Mouse (Mus musculus) intestine, embryonic 16.5 days (tissue): ENCODE measurements around the gene Gatd1. TPM values are rescaled to one million over a fixed set of nuclear protein-coding genes. Genes with fewer than 3 reads are reported as not detected.
A peak's percentile ranks its signal among the peaks of the same experiment; 100 is the strongest.

ENCODE experiments used
- ATAC-seq: fragments of 200-750 bp; cut with Nextera tagmentation; 2 replicates; pipeline ENCODE4 v1.8.0; 2017; ENCODE audit warnings: moderate TSS enrichment, moderate library complexity
- H3K27ac ChIP-seq: fragments of 300-500 bp; sonication (generic); 2 replicates; pipeline ENCODE4 v1.5.1; 2014; ENCODE audit warnings: mild to moderate bottlenecking, low read length
- H3K27me3 ChIP-seq: fragments of 300-500 bp; sonication (generic); replicated peaks from 2 replicates; pipeline ENCODE4 v1.6.1; 2014; ENCODE audit warnings: low read length, control low read depth, mixed read lengths; ENCODE audit not compliant: control insufficient read depth, insufficient read depth
- H3K36me3 ChIP-seq: fragments of 300-500 bp; sonication (generic); 2 replicates; pipeline ENCODE4 v1.6.1; 2014; ENCODE audit warnings: low read length, control low read depth; ENCODE audit not compliant: control insufficient read depth, insufficient read depth
- H3K4me1 ChIP-seq: fragments of 300-500 bp; sonication (generic); 2 replicates; pipeline ENCODE4 v1.6.1; 2014; ENCODE audit warnings: low read length, control low read depth, mixed read lengths; ENCODE audit not compliant: control insufficient read depth, insufficient read depth
- H3K4me2 ChIP-seq: fragments of 300-500 bp; sonication (generic); 2 replicates; pipeline ENCODE4 v1.6.1; 2014; ENCODE audit warnings: low read depth, low read length, control low read depth
- H3K4me3 ChIP-seq: fragments of 300-500 bp; sonication (generic); 2 replicates; pipeline ENCODE4 v1.5.1; 2014; ENCODE audit warnings: mild to moderate bottlenecking, low read length
- H3K9ac ChIP-seq: fragments of 300-500 bp; sonication (generic); 2 replicates; pipeline ENCODE4 v1.6.1; 2014; ENCODE audit warnings: low read depth, low read length
- H3K9me3 ChIP-seq: fragments of 300-500 bp; sonication (generic); 2 replicates; pipeline ENCODE4 v1.6.1; 2016; ENCODE audit warnings: low read length, control low read depth; ENCODE audit not compliant: control insufficient read depth
- WGBS: fragments of 180-500 bp; shearing (Covaris S2); extraction: QIAGEN DNeasy Blood & Tissue Kit; methylation state at CpG from one replicate; pipeline ENCODE4 v1.1.7; 2014; 5-methylcytosine and 5-hydroxymethylcytosine counted together
- polyA plus RNA-seq: library from polyadenylated mRNA; unstranded; fragments of >200 nt; fragmentation: Nextera tagmentation; extraction: Ambion mirVana; gene quantifications from 2 replicates; pipeline ENCODE4 v1.2.1, GENCODE M21; 2015

Gene Gatd1
- polyA plus RNA-seq, 1 experiment from 2014 or later: 47.5 TPM

DNA sequence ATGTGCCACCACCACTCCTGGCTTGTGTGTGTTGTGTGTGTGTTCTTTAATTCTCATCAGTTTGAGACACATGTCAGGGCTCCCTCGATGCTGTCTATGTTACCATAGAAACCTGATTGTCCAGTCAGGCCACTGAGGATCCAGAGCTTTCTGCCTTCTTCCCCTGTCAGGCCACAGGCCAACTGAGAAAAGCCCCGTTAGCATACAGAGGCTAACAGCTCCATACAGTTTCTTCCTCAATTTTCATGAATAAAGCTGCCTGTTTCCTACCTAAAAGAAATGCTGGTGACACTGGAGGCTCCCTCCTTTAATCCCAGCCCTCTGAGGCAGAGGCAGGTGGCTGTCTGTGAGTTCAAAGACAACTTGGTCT is 22.6 kb upstream of the Gatd1 start:
- Histone ChIP-seq H3K4me3 (peak overlapping the region; percentile 75), H3K9ac (peak overlapping the region; percentile 85), H3K9me3 (no peaks in the 10 kb centered on the region), H3K27ac (peak overlapping the region; percentile 43), H3K4me1 (peaks cover 31% of the 10 kb centered on the region), H3K4me2 (peak overlapping the region; percentile 94), H3K27me3 (no peaks in the 10 kb centered on the region), H3K36me3 (peaks cover 15% of the 10 kb centered on the region)
- ATAC-seq: no peak
- 48% methylated on average over 2 of the region's 2 CpGs for WGBS

DNA sequence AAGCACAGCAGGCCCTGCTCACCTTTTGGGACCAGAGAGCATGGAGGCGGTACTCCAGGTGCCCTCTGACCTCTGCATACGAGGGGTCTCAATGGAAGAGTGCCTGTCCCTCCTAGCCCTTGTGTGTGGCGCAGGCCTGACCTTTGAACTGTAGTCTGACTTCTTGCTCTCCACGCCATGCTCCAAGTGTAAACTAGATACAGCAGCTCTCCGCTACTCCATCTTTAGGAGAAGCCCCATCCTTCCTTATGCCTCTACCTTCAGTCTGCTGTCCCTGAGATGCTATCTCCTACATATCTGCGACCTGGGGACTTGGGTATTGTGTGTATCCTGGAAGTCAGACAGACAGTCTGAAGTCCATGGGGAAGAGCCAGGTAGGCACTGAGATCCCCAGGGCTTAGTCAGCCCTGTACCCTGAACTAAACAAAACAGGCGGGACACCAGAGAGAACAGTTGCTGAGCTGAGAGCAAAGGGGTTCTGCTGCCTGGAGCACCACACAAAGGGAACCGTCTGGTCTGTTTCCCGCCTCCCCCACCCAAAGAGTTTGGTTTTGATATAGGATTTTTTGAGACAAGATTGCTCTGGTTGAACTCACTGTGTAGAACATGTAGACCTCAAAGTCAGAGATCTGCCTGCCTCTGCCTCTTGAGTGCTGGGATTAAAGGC is 22.1 kb upstream of the Gatd1 start:
- Histone ChIP-seq H3K4me1 (peaks cover 31% of the 10 kb centered on the region), H3K4me2 (peak overlapping the region; percentile 94), H3K27me3 (no peaks in the 10 kb centered on the region), H3K27ac (peak overlapping the region; percentile 48), H3K9ac (peak overlapping the region; percentile 85; the same call in 1 of the 2 replicates), H3K4me3 (no peak overlapping the region), H3K36me3 (peaks cover 18% of the 10 kb centered on the region), H3K9me3 (no peaks in the 10 kb centered on the region)
- WGBS: 73% methylated on average over 9 of the region's 9 CpGs
- ATAC-seq: no peak

DNA sequence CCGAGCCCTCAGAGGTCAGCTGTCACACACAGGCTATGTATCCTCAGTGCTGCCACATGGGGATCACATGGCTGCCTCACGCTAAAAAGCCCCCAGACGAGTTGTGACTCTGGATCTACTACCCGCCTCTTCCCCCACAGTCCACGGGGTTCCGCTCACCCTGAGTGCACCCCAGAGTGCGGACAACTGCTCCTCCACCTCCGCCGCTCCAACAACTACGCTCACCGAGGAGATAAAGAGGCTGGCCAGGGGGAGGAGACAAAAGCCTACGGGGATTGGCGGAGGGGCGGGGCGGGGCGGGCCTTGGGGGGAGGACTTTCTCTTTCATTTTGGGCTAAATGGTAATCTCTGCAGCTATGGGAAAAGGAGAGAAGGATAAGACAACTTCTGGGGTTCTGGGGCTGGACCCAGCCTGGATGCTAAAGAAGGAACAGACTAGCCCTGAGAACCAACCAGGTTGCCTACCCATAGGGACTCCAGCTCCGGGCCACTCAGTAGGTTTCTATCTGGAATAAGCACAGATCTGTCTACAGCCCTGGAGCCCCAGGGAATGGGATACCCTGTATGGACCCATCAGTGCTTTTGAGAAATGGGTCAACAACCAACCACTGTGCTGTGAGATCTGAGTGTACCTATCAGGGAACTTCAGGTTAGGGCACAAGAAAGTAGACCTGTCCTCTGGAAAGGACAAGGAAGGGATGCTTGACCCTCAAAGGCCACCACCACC is 21.4 kb upstream of the Gatd1 start:
- Histone ChIP-seq H3K27me3 (no peaks in the 10 kb centered on the region), H3K36me3 (peaks cover 25% of the 10 kb centered on the region), H3K9me3 (no peaks in the 10 kb centered on the region), H3K4me1 (peaks cover 33% of the 10 kb centered on the region), H3K4me2 (peak overlapping the region; percentile 85), H3K27ac (peak overlapping the region; percentile 48), H3K9ac (peak overlapping the region; percentile 66), H3K4me3 (peak overlapping the region; percentile 53)
- WGBS: 6% methylated on average over 17 of the region's 17 CpGs
- ATAC-seq: peak; percentile 41

DNA sequence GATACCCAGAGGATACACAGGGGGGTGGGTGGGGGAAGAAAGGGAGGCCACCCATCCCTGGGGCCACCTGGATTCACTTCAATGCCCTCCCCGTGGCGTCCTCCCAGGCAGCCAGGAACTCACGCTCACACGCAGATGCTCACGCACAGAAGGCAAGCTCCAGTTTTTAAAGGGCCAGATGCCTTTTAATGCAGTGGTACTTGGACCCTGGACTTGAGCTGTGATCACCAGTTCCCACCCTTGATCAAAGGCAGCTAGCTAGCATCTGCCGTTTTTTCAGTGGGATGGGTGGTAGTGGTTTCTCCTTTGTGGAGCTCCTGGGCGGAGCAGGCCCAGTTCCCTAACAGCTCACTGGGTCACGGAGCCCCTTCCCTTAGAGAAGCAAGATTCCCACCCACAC is 20.5 kb upstream of the Gatd1 start:
- H3K36me3 ChIP-seq: peaks cover 26% of the 10 kb centered on the region
- no peaks in the 10 kb centered on the region for H3K9me3 ChIP-seq
- H3K4me2 ChIP-seq: peak overlapping the region; percentile 85
- peak overlapping the region; percentile 5 for H3K27ac ChIP-seq
- no peaks in the 10 kb centered on the region for H3K27me3 ChIP-seq
- WGBS: 19% methylated on average over 8 of the region's 8 CpGs
- ATAC-seq: no peak
- H3K9ac ChIP-seq: peak overlapping the region; percentile 66
- peaks cover 40% of the 10 kb centered on the region for H3K4me1 ChIP-seq
- H3K4me3 ChIP-seq: peak overlapping the region; percentile 53

DNA sequence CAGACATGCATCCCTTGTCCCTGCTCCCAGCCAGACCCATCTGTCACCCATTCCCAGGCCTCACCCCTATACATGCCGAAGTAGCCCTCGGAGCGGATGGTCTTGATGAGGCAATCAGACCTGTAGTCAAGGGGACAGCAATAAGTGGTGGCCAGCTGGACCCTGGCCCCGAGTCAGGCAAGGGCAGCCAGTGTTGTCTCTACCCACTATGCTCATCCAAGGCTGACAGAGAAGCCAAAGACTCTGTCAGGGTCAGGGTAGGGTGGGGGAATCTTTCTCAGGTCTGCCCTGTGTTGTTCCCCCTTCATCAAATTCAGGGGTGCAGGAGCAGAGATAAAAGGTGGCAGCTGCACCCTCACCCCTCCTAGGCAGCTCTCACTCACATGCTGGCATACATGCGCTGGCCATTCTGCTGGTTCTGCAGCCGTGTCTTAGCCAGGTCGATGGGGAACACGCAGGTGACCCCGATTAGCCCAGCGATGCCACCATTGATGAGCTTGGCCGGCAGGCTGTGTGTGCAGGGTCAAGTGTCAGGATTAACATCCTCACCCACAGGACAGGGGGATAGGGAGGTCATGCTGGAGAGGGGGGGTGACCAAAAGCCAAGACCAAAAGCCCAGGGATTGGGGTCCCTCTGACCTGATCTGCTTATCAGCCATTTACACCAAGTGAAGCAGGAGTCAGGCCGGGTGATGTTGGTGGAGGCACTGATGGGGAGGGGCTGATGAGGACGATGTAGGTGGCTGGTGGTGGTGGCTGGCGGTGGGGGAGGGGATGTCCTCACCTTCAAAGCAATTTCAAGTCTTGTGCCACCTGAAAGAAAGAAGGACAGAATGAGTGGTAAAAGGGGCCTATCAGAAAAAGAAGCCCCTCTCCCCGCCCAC is 19.8 kb upstream of the Gatd1 start:
- H3K4me3 ChIP-seq: peak overlapping the region; percentile 53
- H3K4me1 ChIP-seq: peaks cover 42% of the 10 kb centered on the region
- 74% methylated on average over 15 of the region's 15 CpGs for WGBS
- no peaks in the 10 kb centered on the region for H3K9me3 ChIP-seq
- H3K4me2 ChIP-seq: peak overlapping the region; percentile 85
- H3K27me3 ChIP-seq: no peaks in the 10 kb centered on the region
- ATAC-seq: no peak
- H3K9ac ChIP-seq: peak overlapping the region; percentile 66
- H3K27ac ChIP-seq: no peak overlapping the region
- peaks cover 26% of the 10 kb centered on the region for H3K36me3 ChIP-seq

DNA sequence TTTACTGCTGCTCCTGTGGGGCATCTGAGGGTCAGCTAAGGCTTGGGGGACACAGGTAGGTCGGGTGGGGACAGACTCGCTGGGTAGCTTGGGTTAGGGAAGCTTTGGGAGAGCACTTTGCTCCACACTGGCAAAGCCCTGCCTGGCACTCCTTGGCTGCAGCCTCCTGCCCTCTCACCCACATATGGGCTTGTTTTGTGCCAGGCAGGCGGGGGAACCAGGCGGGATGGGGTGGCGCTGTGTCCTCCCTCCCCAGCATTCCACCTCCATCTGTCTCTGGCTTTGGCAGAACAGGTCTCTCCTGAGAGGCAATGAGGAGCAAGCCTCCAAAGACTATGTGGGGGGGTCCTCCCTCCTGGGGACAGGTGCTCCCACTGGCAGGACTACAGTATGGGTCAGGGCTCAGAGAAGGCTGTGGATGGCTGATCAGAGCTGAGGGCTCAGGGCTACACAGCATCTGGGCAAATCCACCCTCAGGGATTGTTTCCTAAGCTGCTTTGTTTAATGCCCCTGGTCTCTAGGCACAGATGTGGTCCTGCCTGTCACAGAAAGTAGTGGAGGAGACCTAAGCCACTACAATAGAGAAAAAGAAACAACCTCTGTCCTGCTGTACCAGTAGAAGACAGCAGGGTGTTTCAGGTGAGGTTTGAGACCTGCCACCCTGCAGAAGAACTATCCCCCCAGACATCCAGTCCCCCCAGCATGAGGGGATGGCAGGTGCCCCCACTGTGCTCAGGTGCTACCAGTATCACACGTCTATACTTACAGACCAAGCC is 19.0 kb upstream of the Gatd1 start:
- 86% methylated on average over 6 of the region's 6 CpGs for WGBS
- no peak for ATAC-seq
- Histone ChIP-seq H3K27ac (no peak overlapping the region), H3K27me3 (no peaks in the 10 kb centered on the region), H3K4me3 (no peak overlapping the region), H3K4me1 (peaks cover 42% of the 10 kb centered on the region), H3K9ac (no peak overlapping the region), H3K9me3 (no peaks in the 10 kb centered on the region), H3K36me3 (peaks cover 21% of the 10 kb centered on the region), H3K4me2 (no peak overlapping the region)

DNA sequence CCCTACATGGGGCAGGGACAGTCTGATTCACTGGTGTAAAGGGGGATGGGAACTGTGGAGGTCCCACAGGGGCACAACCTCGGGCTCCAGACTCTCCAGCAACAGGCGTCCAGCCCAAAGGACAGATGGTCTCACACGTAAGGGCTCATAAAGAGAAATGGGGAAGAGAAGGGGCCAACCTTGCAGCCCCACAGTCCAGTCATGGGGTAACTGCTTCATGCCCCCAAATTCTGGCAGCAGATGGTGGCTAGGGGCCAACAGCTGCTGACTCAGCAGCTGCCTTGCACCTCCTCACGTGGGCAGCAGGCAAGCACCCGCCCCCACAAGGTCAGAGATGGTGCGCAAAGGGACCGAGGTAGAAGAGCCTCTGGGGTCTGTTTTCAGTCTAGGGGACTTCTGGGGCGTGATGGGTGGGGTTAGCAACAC is 18.3 kb upstream of the Gatd1 start:
- peaks cover 42% of the 10 kb centered on the region for H3K4me1 ChIP-seq

DNA sequence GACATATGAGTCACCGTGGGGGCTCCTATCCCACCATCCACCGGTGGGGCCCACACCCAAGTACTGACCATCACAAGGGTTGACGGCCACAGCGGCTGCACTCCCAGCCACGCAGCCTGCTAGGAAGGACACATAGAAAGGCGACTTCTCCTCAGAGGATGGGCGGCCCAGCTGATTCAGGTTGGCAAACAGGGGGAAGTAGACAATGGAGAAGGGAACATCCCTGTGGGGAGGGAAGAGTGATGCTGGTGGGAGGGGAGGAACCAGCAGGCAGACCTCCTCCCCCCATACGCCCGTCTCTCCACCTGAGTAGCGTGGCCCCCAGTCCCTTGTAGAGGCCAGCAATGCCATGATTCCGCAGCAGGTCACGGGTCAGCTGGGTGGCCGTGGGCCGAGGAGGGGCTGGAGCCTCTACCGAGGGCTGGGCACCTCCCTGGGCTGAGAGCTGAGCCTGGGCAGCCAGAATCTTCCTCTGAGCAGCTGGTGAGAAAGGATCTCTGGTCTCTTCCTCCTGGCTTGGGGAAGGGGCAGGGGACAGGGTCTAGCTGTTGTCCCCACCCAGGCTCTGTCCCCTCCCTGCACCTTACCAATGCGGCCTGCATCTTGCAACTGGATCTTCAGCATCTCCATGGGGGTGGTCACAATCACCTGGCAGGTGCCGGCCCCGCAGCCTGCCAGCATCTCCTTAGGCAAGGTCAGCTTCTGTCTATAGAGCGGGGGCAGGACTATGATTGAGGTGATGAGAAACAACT is 17.7 kb upstream of the Gatd1 start:
- no peak for ATAC-seq
- H3K4me3 ChIP-seq: no peak overlapping the region
- H3K36me3 ChIP-seq: peaks cover 21% of the 10 kb centered on the region
- H3K27me3 ChIP-seq: no peaks in the 10 kb centered on the region
- no peak overlapping the region for H3K4me2 ChIP-seq
- H3K4me1 ChIP-seq: peaks cover 39% of the 10 kb centered on the region
- H3K27ac ChIP-seq: no peak overlapping the region
- H3K9ac ChIP-seq: no peak overlapping the region
- WGBS: 94% methylated on average over 19 of the region's 19 CpGs
- no peaks in the 10 kb centered on the region for H3K9me3 ChIP-seq

More for the DNA sequence above, 18.3 kb upstream of the Gatd1 start:
- Histone ChIP-seq H3K4me2 (no peak overlapping the region), H3K9ac (peak overlapping the region; percentile 14; the same call in 1 of the 2 replicates), H3K4me3 (no peak overlapping the region), H3K27ac (no peak overlapping the region), H3K27me3 (no peaks in the 10 kb centered on the region), H3K36me3 (peaks cover 21% of the 10 kb centered on the region), H3K9me3 (no peaks in the 10 kb centered on the region)
- no peak for ATAC-seq
- WGBS: 83% methylated on average over 8 of the region's 8 CpGs
